Mouse (Mus musculus) neutrophil, adult 5-6 weeks (primary cell): ENCODE data around the gene Trrap. TPM values are rescaled to one million over a fixed set of nuclear protein-coding genes. Genes with fewer than 3 reads are reported as not detected.
A peak's percentile ranks its signal among the peaks of the same experiment; 100 is the strongest.

Source experiments
- ATAC-seq: fragments of 151-379, 151-347 bp; 2 replicates; pipeline ENCODE4 v1.8.0; 2017; ENCODE audit warnings: mild to moderate bottlenecking, moderate TSS enrichment; ENCODE audit not compliant: insufficient number of reproducible peaks, poor library complexity, low FRiP score, severe bottlenecking; ENCODE audit errors: extremely low read depth
- total RNA-seq: library from RNA; stranded (forward); fragments of 200-1000 nt; gene quantifications from 2 replicates; pipeline ENCODE4 v1.2.3, GENCODE M21; 2017

Gene Trrap
- total RNA-seq, 1 experiment from 2014 or later: 88.1 TPM

DNA sequence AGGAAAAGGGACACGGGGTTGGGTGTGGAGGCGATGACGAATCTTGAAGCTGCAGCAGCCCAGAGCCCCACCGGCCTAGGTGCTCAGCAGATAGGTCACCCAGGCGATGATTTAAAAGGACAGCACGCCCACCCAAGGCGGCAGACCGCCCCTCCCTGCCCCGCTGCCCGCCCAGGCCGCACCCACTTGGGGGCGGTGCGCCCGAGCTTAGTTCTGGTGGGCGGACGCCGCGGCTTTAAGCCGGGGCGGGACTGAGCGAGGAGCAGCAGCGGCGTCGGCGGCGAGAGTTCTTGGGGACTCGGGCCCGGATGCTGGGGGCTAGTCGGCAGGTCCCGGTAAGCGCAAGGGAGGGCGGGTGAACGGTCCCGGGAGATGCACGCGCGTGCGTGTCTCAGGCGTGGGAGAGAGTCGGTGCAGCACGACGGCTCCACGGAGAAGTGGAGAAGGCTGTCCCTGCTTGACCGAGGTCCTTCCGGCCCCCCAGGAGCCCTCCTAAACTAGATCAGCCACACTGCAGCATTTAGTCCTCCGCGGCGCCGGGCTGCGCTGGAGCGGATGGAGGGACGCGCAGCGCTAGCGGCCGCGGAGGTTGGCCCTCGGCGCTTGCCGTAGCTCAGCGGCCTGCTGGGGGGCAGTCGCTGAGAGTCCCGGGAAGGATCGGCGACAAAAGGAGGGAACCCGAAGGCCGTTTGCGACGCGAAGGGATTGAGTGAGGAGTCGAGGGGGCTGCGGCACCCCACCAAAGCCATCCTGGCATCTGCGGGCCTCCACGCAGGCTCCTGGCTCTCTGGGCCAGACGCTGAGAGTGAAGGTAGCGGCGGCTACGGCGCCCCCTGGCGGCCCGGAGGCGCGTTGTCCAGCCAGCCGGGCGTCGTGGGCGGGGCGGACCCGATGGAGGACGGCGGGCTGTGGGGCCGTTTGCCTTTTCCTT is 644 bp downstream of the Trrap start:
- peak; percentile 65 for ATAC-seq

DNA sequence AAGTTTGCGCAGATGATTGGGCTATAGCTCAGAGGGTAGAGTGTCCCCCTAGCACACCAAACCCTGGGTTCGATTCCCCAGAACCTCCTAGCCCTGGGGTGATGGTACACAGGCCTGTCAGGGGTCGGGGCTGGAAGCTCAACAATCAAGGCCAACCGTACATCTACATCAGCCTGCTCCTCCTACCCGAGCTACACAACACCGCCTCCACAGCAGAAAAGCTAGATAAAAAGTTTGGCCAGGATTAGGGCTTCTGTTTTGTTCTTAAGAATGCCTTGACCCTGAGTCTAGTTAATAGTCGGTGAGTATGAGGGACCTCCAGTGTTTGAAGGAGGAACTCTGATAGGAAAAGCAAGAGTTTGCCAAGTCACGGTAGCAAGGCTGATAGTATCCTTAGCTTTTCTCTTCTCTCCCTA is 1.5 kb downstream of the Trrap start:
- no peak for ATAC-seq

DNA sequence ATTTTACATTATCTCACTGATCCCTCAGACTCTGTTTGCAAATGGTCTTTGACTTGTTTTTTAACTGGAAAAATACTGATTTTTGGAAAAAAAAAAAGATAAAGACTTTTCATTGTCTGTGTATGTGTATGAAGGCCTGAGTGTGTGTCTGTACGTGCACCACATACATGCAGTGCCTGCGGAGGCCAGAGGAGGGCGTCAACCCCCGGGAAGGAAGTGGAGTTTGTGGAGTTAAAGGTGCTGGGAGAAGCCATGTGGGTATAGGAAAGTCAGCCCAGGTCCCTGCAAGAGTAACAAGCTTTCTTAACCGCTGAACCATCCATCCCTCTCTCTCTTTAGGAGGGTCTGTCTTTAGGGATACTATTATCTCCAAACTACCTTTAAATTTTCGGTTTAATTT is 5.7 kb downstream of the Trrap start:
- no peak for ATAC-seq

DNA sequence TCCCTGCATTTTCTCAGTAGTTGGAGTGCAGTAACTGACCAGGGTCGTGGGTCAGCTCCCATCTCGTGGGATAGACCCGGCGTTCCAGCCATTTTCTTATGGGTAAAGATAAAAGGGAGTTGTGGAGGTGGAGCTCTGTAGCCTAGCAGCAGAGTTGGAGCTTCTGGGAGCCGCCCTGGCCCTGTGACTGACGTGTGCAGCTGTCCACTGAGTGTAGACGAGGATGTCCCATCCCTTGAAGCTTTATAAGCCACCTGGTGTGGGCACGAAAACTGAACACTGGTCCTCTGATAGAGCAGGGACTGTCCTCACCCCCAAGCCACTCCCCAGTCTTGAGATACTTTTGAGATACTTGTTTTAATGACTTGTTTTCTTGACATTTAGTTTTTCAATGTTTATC is 13.1 kb downstream of the Trrap start:
- no peak for ATAC-seq

DNA sequence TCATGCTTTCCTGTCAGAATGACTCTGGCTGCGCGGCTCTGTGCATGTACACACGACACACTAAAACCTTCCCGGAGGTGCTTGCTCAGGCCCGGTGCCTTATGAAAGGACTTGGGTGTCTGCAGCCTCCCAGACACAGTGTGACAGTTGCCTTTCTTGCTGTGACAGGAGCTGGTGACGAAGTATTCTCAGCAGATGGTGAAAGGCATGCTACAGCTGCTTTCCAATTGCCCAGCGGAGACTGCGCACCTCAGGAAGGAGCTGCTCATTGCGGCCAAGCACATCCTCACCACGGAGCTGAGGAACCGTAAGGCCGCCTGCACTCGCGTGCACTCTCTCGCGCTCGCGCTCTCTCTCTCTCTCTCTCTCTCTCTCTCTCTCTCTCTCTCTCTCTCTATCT is 18.9 kb downstream of the Trrap start:
- ATAC-seq: no peak

DNA sequence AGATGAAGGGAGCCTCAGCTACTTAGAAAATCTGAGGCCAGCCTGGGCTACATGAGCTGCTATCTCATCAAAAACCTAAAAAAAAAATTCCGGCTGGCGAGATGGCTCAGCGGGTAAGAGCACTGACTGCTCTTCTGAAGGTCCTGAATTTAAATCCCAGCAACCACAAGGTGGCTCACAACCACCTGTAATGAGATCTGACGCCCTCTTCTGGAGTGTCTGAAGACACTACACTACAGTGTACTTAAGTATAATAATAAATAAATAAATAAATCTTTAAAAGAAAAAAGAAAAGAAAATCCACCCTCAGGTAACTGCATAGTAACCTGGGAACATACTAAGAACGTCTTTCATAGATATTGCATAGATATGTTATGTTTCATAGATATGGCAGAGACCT is 25.8 kb downstream of the Trrap start:
- no peak for ATAC-seq

DNA sequence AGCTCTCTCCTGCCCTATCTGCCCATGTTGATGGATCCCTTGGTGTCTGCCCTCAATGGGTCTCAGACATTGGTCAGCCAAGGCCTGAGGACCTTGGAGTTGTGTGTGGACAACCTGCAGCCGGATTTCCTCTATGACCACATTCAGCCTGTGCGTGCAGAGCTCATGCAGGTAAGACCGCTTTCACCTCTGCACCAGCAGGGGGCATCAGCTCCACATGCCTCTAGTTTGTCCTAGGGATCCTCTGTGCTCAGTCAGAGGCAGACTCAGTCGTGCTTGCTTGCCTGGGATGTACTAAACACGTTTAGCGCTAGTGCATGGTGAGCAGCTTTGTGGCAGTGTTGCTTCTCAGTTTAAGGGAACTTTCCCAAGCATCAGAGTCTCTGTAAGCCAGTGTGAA is 27.2 kb downstream of the Trrap start:
- no peak; the same call in 1 of the 2 replicates for ATAC-seq

DNA sequence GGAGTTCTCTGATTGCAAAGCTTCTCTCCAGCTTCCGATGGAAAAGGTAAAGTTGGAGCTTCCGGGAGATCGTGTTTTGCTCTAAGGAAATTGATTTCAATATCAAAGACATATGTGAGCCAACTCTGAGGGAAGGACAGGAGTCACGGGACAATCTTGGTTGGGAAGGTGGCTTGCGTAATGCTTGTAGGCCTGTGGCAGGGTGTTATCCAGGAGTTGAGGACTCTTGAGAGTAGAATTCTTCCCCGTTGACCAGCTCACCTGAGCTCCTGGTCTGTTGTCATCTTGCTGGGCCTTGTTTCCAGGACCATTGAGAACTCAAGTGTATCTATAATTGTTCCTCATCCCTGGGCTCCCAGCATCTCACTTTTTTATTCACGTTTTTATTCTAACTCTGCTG is 29.6 kb downstream of the Trrap start:
- ATAC-seq: no peak

DNA sequence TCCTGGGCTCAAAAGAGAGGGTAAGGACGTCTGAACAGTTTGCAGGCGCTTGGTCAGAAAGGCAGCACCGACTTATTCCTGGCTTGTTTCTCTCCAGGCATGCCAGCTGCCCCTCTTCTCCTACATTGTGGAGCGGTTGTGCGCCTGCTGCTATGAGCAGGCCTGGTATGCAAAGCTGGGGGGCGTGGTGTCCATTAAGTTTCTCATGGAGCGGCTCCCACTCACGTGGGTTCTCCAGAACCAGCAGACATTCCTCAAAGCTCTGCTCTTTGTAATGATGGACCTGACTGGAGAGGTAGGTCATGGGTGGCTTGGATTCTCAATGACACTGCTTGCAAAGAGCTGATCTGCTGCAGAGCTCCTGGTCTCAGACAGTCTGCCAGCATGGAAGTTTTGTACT is 35.5 kb downstream of the Trrap start:
- no peak for ATAC-seq

DNA sequence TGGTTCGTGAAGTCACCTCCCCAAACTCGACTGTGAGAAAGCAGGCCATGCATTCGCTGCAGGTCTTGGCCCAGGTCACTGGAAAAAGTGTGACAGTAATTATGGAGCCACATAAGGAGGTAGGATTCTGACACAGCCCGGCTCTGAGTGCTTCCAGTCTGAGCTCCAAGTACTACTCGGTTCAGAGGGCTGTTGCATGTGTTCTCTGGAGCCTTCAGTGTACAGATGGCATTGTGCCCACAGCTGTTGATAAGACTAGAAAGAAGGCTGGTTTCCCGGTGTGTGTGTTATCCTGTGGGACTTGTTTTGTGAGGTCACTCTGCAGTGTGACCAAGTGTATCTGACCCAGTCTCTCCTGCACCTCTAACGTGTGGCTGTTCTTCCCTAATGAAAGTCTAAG is 36.6 kb downstream of the Trrap start:
- ATAC-seq: no peak

DNA sequence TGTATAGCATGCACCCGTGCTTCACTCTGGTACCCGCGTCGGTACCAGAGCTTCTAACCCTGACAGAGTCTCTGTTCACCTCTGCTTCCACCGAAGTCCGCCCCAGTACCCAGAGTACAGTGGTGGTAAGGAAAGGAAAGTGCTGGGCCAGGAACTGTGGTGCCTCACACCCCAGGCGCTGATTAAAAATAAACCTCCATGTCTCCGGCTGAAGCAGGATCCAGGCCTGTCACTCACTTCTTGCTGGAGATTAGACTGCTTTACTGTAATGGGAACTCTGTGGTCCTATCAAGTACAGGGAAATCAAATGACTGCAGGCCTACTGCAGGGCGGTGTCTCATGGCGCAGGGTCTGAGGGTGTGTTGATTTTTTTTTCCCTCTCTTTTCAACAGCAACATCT is 39.4 kb downstream of the Trrap start:
- ATAC-seq: no peak

DNA sequence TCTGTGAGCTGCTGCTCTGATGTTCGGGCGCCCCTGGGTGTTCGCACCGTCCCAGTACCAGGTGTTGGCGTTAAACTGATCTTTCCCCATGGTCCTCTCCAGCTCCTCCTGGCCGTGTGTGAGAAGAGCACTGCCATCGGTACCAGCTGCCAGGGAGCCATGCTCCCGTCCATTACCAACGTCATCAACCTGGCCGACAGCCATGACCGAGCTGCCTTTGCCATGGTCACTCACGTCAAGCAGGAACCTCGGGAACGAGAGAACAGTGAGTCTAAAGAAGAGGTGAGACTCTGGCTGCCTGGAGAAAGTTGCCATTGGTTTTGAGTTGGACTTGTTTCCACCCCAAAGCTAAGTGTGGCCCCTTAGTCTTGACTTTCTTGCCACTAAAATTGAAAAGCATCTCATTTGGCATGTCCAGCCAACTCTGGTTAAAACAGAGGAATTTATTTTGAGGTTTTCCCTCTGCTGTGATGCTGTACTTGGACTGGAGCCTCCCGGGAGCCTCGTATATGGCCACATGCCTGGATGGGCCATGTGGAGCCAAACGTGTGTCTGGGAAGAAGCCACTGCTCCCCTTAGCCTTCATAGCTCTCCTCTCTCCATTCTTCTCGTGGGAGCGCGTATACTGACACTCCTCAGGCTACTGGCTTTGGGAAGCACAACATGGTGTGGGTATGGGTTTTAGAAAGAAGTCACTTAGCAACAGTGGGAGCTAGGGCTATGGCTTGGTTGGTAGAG is 61.0 kb downstream of the Trrap start:
- ATAC-seq: no peak

DNA sequence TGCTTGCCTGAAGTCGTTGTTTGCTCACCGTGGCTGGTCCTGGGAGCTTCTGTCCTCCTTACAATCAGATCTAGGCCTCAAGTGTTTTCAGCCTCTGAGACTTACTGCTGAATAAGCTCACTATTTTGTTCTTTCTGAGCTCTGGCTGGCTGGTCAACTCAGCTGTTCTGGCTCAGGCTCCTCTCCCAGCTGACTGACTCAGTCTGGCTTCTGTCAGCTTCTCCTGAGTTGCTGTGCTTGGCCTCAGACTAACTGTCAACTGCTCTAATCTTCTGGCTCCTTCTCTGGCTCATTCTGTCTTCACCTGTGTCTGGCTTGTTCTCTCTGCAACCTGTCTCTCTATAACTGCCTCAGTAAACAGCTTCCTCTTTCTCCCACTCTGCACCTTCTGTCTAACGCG is 62.1 kb downstream of the Trrap start:
- ATAC-seq: no peak

DNA sequence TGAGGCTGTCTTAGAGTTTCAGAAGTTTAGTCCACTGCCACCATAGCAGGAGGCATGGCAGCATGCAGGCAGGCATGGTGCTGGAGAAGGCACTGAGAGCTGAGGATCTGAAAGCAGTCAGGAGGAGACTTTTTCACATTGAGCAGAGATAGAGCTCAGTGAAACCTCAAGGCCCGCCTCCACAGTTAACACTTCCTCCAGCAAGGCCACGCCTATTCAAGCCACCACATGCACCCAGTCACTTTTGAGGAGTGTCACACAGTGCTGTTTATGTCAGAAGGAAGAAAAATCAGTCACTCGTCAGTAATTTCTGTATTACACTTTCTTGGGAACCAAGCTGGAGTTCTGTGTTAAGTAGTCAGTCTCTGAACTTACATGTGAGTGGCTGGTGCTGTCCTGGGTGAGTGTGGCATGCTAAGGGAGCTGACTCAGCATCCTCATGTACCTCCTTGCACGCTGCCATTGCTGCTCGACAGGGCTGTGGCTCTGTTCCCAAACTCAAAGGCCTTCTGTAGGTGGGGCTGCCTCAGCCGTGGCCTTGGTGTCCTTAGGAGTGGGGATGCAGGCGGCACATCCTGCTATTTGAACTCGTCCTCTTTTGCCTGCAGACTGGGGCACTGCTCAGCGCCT is 64.4 kb downstream of the Trrap start:
- no peak for ATAC-seq

DNA sequence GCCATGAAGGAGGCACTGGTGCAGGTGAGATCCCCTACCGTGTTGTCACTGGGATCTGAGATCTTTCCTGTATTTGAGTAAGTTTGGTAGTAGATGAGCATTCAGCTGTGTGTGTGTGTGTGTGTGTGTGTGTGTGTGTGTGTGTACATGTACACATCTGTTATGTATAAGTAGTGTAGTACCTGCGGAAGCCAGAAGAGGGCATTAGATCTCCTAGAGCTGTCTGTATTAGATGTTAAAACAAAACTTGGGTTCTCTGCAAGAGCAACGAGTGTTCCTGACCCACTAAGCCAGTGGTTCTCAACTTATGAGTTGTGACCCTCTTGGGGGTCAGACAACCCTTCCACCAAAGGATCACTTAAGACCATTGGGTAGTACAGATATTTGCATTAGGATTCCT is 68.6 kb downstream of the Trrap start:
- ATAC-seq: no peak

DNA sequence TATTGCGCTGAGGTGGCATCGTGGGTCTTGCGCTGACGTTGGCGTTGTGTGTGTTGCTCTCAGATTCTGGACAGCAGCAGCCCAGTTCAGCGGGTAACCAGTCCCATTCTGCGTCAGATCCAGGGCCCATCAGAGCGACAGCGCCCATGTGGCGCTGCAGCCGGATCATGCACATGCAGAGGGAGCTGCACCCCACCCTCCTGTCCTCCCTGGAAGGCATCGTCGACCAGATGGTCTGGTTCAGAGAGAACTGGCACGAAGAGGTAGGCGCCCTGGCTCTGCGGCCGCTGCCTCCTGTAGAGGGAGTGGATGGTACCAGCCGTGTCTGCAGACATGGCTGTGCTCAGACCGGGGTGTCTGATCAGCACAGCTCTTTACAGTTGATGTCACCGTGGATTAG is 77.8 kb downstream of the Trrap start:
- ATAC-seq: no peak

DNA sequence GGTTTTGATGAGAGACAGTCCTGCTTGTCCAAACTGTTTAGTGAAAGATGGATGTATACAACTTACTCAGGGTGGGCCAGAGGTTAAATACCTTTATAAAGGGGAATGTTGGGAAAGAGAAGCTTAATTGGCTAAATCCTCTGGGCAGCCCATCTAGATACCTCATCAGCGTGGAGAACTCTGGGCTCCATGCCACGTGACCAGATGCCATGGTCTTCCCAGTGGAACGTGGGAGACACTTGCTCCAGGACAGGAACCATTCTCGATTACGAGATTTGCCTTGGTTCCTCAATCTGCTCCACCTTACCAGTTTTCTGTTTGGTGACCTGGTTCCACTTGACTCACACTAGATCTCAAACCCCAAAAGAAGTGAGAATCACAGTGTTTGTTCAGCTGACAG is 81.2 kb downstream of the Trrap start:
- ATAC-seq: no peak

DNA sequence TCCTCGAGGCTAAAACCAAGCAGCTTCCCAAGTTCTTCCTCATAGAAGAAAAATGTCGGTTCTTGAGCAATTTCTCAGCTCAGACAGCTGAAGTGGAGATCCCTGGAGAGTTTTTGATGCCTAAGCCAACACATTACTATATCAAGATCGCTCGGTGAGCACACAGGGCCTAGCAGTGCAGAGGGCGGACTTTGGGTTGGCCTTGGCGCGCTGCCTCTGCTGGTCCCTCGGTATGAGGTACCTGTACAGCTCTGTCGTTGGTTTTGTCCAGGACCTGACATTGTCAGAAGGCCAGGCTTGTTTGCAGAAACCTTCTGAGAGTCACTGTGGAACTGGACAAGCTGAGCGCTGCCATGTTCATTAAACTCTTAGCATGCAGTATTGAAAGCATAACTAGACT is 82.4 kb downstream of the Trrap start:
- no peak for ATAC-seq

DNA sequence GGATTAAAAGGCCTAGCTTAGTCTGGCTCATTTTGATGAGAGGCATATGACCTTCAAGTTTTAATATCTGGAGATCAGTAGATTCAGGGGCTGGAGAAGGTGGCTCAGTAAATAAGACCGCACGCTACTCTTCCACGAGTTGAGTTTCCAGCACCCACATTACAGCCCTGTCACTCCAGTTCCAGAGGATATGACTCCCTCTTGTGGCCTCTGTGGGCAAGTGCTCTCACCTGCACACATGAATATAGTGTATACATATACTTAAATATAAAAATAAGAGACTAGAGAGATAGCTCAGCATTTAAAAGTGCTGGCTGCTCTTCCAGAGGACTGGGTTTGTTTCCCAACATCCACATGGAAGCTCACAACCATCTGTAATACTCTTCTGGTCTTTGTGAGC is 84.3 kb downstream of the Trrap start:
- no peak for ATAC-seq

DNA sequence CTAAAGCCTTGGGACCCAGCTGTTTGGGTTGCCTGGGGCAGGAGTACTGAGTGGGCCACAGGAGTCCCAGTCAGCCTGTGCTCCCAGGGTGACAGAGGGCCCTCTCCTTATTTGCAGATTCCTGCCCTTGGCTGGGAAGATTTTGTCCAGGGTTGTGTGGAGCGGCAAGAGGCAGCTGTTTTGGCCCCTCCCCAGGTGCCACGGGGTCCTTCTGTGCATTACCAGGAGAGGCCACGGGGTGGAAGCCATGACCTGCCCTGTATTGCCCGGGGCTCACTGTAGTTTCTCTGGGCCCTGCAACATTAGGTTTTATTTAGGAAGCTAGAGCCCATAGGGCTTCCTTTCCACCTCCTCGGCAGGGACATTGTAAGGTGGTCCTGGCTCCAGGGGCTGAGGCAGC is 86.4 kb downstream of the Trrap start:
- no peak for ATAC-seq
